Mouse (Mus musculus): ENCODE measurements around the gene Prr22. TPM values are rescaled to one million over a fixed set of nuclear protein-coding genes. Genes with fewer than 3 reads are reported as not detected.

Prr22 gene
- polyA plus RNA-seq, 1 experiment from 2014 or later: 0.84 TPM

GRCm38 (mm10) chr17:56792588-56792987 is 22.5 kb downstream of the Prr22 start:
- H3K4me1 ChIP-seq (replicated peaks; ENCODE audit: control insufficient read depth, insufficient read depth, low read length): no peaks in the 10 kb centered on the region
- no peak overlapping the region for H3K4me3 ChIP-seq (ENCODE audit: low read length)
- no peak overlapping the region for H3K27ac ChIP-seq (ENCODE audit: low read length)
- no peak for ATAC-seq (ENCODE audit: low read depth)
- H3K9ac ChIP-seq (ENCODE audit: low read length): no peak overlapping the region
- no peaks in the 10 kb centered on the region for H3K9me3 ChIP-seq (ENCODE audit: control insufficient read depth, low read length)
- H3K36me3 ChIP-seq (ENCODE audit: control insufficient read depth, insufficient read depth, low read length): no peaks in the 10 kb centered on the region
- no peak overlapping the region for H3K4me2 ChIP-seq (ENCODE audit: low read depth, low read length)
- 67% methylated on average over 3 of the region's 3 CpGs for whole genome bisulfite sequencing
- no peaks in the 10 kb centered on the region for H3K27me3 ChIP-seq (ENCODE audit: control insufficient read depth, insufficient read depth, low read depth, low read length)

GRCm38 (mm10) chr17:56793614-56794319 is 23.7 kb downstream of the Prr22 start:
- Histone ChIP-seq H3K4me1 (replicated peaks; ENCODE audit: control insufficient read depth, insufficient read depth, low read length) (no peaks in the 10 kb centered on the region), H3K4me2 (ENCODE audit: low read depth, low read length) (no peak overlapping the region), H3K27ac (ENCODE audit: low read length) (no peak overlapping the region), H3K4me3 (ENCODE audit: low read length) (no peak overlapping the region), H3K36me3 (ENCODE audit: control insufficient read depth, insufficient read depth, low read length) (no peaks in the 10 kb centered on the region), H3K27me3 (ENCODE audit: control insufficient read depth, insufficient read depth, low read depth, low read length) (no peaks in the 10 kb centered on the region), H3K9me3 (ENCODE audit: control insufficient read depth, low read length) (no peaks in the 10 kb centered on the region), H3K9ac (ENCODE audit: low read length) (no peak overlapping the region)
- ATAC-seq (ENCODE audit: low read depth): no peak
- 64% methylated on average over 6 of the region's 6 CpGs for WGBS

- 86% methylated on average over 3 of the region's 3 CpGs for WGBS
Measured at GRCm38 (mm10) chr17:56799276-56799675, 29.2 kb downstream of the Prr22 start.

GRCm38 (mm10) chr17:56802065-56802464 is 32.0 kb downstream of the Prr22 start:
- H3K27me3 ChIP-seq (ENCODE audit: control insufficient read depth, insufficient read depth, low read depth, low read length): no peaks in the 10 kb centered on the region
- no peak overlapping the region for H3K27ac ChIP-seq (ENCODE audit: low read length)
- H3K9me3 ChIP-seq (ENCODE audit: control insufficient read depth, low read length): no peaks in the 10 kb centered on the region
- H3K4me1 ChIP-seq (replicated peaks; ENCODE audit: control insufficient read depth, insufficient read depth, low read length): no peaks in the 10 kb centered on the region
- no peak overlapping the region for H3K4me2 ChIP-seq (ENCODE audit: low read depth, low read length)
- no peak overlapping the region for H3K9ac ChIP-seq (ENCODE audit: low read length)
- 79% methylated on average over 8 of the region's 8 CpGs for WGBS
- no peak overlapping the region for H3K4me3 ChIP-seq (ENCODE audit: low read length)
- no peak for ATAC-seq (ENCODE audit: low read depth)
- H3K36me3 ChIP-seq (ENCODE audit: control insufficient read depth, insufficient read depth, low read length): no peaks in the 10 kb centered on the region

More at GRCm38 (mm10) chr17:56799276-56799675, 29.2 kb downstream of the Prr22 start:
- Histone ChIP-seq H3K36me3 (ENCODE audit: control insufficient read depth, insufficient read depth, low read length) (no peaks in the 10 kb centered on the region), H3K27me3 (ENCODE audit: control insufficient read depth, insufficient read depth, low read depth, low read length) (no peaks in the 10 kb centered on the region), H3K4me2 (ENCODE audit: low read depth, low read length) (no peak overlapping the region), H3K27ac (ENCODE audit: low read length) (no peak overlapping the region), H3K9me3 (ENCODE audit: control insufficient read depth, low read length) (no peaks in the 10 kb centered on the region), H3K4me1 (replicated peaks; ENCODE audit: control insufficient read depth, insufficient read depth, low read length) (no peaks in the 10 kb centered on the region), H3K9ac (ENCODE audit: low read length) (no peak overlapping the region), H3K4me3 (ENCODE audit: low read length) (no peak overlapping the region)
- no peak for ATAC-seq (ENCODE audit: low read depth)

GRCm38 (mm10) chr17:56804952-56805351 is 34.9 kb downstream of the Prr22 start:
- Histone ChIP-seq H3K4me3 (ENCODE audit: low read length) (no peak overlapping the region), H3K4me2 (ENCODE audit: low read depth, low read length) (no peak overlapping the region), H3K36me3 (ENCODE audit: control insufficient read depth, insufficient read depth, low read length) (no peaks in the 10 kb centered on the region), H3K9me3 (ENCODE audit: control insufficient read depth, low read length) (no peaks in the 10 kb centered on the region), H3K27me3 (ENCODE audit: control insufficient read depth, insufficient read depth, low read depth, low read length) (no peaks in the 10 kb centered on the region), H3K9ac (ENCODE audit: low read length) (no peak overlapping the region), H3K4me1 (replicated peaks; ENCODE audit: control insufficient read depth, insufficient read depth, low read length) (peaks cover 3% of the 10 kb centered on the region), H3K27ac (ENCODE audit: low read length) (no peak overlapping the region)
- no peak for ATAC-seq (ENCODE audit: low read depth)
- 54% methylated on average over 5 of the region's 5 CpGs for WGBS

GRCm38 (mm10) chr17:56805784-56806183 is 35.7 kb downstream of the Prr22 start:
- Histone ChIP-seq H3K9me3 (ENCODE audit: control insufficient read depth, low read length) (no peaks in the 10 kb centered on the region), H3K9ac (ENCODE audit: low read length) (no peak overlapping the region), H3K4me3 (ENCODE audit: low read length) (no peak overlapping the region), H3K27me3 (ENCODE audit: control insufficient read depth, insufficient read depth, low read depth, low read length) (no peaks in the 10 kb centered on the region), H3K4me1 (replicated peaks; ENCODE audit: control insufficient read depth, insufficient read depth, low read length) (peaks cover 11% of the 10 kb centered on the region), H3K36me3 (ENCODE audit: control insufficient read depth, insufficient read depth, low read length) (no peaks in the 10 kb centered on the region), H3K4me2 (ENCODE audit: low read depth, low read length) (no peak overlapping the region), H3K27ac (ENCODE audit: low read length) (no peak overlapping the region)
- no peak for ATAC-seq (ENCODE audit: low read depth)
- WGBS: 78% methylated on average over 1 of the region's 1 CpGs

GRCm38 (mm10) chr17:56808518-56808917 is 38.5 kb downstream of the Prr22 start:
- WGBS: 8% methylated on average over 9 of the region's 9 CpGs
- H3K4me2 ChIP-seq (ENCODE audit: low read depth, low read length): no peak overlapping the region
- ATAC-seq (ENCODE audit: low read depth): peak; percentile 80
- no peak overlapping the region for H3K4me3 ChIP-seq (ENCODE audit: low read length)
- H3K27ac ChIP-seq (ENCODE audit: low read length): no peak overlapping the region
- no peaks in the 10 kb centered on the region for H3K36me3 ChIP-seq (ENCODE audit: control insufficient read depth, insufficient read depth, low read length)
- H3K9ac ChIP-seq (ENCODE audit: low read length): no peak overlapping the region
- H3K9me3 ChIP-seq (ENCODE audit: control insufficient read depth, low read length): no peaks in the 10 kb centered on the region
- H3K27me3 ChIP-seq (ENCODE audit: control insufficient read depth, insufficient read depth, low read depth, low read length): no peaks in the 10 kb centered on the region
- peaks cover 12% of the 10 kb centered on the region for H3K4me1 ChIP-seq (replicated peaks; ENCODE audit: control insufficient read depth, insufficient read depth, low read length)

- Histone ChIP-seq H3K27ac (ENCODE audit: low read length) (peak overlapping the region; percentile 48), H3K4me2 (ENCODE audit: low read depth, low read length) (no peak overlapping the region), H3K4me1 (replicated peaks; ENCODE audit: control insufficient read depth, insufficient read depth, low read length) (peaks cover 12% of the 10 kb centered on the region), H3K9ac (ENCODE audit: low read length) (0 out of 2 replicates have a peak overlapping the region, but pooled peaks have one; percentile 33), H3K27me3 (ENCODE audit: control insufficient read depth, insufficient read depth, low read depth, low read length) (no peaks in the 10 kb centered on the region), H3K4me3 (ENCODE audit: low read length) (no peak overlapping the region), H3K9me3 (ENCODE audit: control insufficient read depth, low read length) (no peaks in the 10 kb centered on the region), H3K36me3 (ENCODE audit: control insufficient read depth, insufficient read depth, low read length) (no peaks in the 10 kb centered on the region)
- 5% methylated on average over 3 of the region's 3 CpGs for WGBS
- peak; percentile 82 for ATAC-seq (ENCODE audit: low read depth)
Measured at GRCm38 (mm10) chr17:56810245-56810644, 40.2 kb downstream of the Prr22 start.

GRCm38 (mm10) chr17:56814316-56815056 is 44.4 kb downstream of the Prr22 start:
- peak; percentile 51 for ATAC-seq (ENCODE audit: low read depth)
- H3K27ac ChIP-seq (ENCODE audit: low read length): no peak overlapping the region
- 11% methylated on average over 24 of the region's 24 CpGs for WGBS

More at GRCm38 (mm10) chr17:56814316-56815056, 44.4 kb downstream of the Prr22 start:
- Histone ChIP-seq H3K9me3 (ENCODE audit: control insufficient read depth, low read length) (no peaks in the 10 kb centered on the region), H3K4me1 (replicated peaks; ENCODE audit: control insufficient read depth, insufficient read depth, low read length) (peaks cover 12% of the 10 kb centered on the region), H3K4me3 (ENCODE audit: low read length) (no peak overlapping the region), H3K9ac (ENCODE audit: low read length) (no peak overlapping the region), H3K36me3 (ENCODE audit: control insufficient read depth, insufficient read depth, low read length) (no peaks in the 10 kb centered on the region), H3K4me2 (ENCODE audit: low read depth, low read length) (no peak overlapping the region), H3K27me3 (ENCODE audit: control insufficient read depth, insufficient read depth, low read depth, low read length) (no peaks in the 10 kb centered on the region)

Data from lung, embryonic 16.5 days (tissue).